Mouse (Mus musculus) spleen, postnatal 10 days (tissue): ENCODE data around the gene Fmo6.

Experiments used
- DNase-seq, 2 experiments: peaks; one replicate each; pipeline ENCODE4 v3.0.0; 2021 to 2022; ENCODE audit warnings: low spot score in 2 of 2

The Fmo6 gene

DNA sequence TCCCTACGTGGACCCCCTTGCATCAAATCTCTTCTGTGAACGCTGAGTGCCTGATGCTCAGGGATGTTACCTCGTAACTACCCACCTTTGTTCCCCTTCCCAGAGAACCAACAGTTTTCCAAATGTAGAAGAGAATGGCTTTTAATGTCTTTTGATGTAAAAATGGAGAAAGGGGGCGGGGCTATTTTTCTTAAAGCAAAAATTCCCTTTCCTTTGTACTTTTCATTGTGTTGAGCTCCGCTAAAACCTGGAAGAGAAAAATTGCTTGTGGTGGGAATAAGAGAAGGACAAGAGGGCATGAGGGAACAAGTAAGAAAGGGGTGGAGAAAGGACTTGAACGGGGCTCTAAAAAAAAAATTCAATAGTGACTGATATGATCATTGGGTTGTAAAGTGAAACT is at the start of gene Fmo6:
Gene Fmo6 (minus strand): TSS at position 101 of the 400 bp plus-strand sequence.
- no peak for DNase-seq

DNA sequence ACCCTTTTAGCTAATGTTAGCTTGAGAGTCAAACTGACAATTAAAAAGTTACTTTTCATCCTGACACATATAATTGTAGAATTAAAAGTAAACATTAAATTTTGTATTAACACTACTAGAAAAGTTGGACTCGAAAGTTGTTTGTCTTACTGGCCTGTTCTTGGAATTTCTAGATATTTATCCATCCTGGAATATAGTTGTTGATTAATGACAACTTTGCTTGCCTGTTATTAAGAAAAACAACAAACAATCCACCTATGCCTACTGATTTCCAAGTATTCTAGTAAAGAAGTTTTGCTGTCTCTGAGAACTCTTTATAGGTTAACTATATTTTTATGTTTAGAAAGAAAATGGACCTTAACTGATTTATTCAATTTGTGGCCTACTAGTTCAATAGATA is 49.5 kb upstream of the Fmo6 start:
- no peak for DNase-seq

DNA sequence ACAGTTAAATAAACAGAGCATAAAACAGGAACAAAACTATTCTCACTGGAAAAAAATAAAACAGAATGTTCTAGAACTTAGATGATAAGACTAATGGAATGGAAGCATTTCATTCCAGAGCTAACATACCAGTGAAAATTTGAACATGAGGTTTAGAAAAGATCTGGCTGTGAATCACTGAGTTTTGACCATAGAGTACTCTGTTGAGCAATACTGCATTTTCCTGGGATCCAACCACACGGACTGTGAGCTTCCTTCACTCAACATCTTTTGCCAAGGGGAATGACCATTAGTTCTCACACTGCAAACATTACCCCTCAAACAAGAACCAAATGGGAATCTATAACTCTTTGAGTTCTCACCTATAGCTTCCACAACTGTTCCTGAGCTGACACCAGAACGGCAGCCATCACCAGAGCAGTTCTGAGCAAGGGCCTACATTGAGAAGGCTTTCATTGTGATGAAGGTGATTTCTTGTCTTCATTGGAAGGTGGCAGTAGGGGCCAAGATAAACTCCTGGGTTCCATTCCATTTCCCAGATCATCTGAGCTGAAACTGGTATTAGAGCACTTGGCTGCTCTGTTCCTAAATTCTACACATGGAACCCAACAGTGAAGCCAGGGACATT is 48.9 kb upstream of the Fmo6 start:
- DNase-seq: no peak

DNA sequence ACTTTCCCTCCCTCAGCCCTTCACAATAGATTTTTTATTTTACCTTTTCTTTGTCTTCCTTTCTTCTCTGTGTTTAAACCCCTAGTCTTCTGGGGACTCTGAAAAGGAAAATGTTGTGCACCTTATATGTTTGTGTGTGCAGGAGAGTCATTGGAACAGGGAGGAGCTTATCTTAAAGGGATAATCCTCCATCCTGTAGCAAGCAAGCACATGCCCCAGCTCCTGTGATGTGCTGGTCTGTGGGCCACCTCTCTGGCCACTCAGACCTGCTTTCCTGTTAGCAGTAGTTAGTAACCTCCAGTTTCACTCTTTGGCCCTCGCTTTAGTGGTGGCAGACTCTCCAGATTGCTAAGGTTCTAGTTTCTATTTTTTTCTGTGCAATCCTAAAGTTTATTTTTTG is 47.1 kb upstream of the Fmo6 start, which contains the start of gene Fmo3:
Gene Fmo3 (minus strand): TSS at position 101 of the 400 bp plus-strand sequence.
- no peak for DNase-seq

DNA sequence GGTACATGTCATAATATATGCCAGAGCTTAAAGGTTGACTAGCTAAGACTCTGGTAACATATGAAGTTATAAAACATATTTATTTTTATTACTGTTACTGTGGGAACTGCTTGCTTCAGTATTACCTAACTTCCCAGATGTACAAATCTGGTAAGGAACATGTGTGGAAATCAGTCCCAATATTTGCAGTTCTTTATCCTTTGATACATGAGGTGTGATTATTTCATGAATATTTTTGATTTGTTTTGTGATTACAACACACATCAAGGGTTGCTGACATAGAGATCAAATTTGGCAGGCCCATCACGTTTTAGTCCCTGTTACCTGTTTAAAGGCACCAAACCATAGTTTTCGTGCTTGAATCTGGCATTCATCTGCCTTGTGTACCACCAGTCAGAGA is 26.2 kb upstream of the Fmo6 start:
- DNase-seq: no peak

DNA sequence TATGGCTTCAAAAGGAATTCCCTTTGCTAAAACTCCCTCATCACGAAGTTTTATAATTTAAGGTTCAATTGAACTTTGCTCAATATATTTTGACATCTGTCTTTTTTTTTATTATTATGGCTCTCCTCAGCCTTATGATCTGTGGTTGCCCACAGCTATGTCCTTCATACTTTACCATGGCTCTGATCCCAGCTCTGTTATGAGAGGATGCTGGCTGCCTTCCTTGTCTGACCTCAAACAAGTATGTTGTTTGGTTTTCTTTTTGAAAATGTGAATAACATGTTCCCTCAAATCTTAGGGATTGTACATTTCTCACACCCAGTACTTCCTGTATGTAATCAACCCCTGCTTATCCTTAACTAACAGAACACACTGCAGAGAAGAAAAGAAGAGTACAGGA is 20.1 kb upstream of the Fmo6 start:
- no peak for DNase-seq

DNA sequence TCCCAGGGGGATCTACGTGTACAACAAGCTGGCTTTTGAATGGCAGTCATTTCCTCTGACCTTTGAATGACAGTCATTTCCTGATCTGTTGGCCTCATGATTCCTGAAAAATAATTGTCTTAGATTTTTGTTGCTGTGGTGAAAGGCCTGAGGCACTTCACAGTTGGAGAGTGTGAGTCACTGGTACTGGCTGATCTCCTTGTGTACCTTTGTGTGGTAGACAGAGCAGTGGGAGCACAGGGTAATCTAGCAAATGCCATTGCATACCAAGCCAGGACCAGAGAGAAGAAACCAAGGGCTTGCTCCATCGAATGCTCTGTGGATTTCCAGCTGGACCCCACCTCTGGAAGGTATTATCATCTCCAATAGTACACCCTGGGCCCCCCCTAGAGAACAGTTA is 15.8 kb upstream of the Fmo6 start:
- DNase-seq: no peak

DNA sequence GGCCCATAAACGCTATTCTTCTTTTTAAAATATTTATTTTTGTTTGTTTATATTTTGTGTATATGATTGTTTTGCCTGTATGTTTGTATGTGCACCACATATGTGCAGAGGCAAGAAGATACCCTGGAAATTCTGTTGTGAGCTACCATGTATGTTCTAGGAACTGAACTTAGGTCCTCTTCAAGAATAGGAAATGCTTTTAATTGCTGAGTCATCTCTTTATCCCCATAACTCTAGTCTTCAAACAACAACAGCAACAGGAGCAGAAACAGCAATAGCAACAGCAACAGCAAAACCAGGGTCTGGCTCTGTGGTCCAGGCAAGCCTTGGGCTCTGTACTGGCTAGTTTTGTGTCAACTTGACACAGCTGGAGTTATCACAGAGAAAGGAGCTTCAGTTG is 12.4 kb upstream of the Fmo6 start:
- DNase-seq: no peak

DNA sequence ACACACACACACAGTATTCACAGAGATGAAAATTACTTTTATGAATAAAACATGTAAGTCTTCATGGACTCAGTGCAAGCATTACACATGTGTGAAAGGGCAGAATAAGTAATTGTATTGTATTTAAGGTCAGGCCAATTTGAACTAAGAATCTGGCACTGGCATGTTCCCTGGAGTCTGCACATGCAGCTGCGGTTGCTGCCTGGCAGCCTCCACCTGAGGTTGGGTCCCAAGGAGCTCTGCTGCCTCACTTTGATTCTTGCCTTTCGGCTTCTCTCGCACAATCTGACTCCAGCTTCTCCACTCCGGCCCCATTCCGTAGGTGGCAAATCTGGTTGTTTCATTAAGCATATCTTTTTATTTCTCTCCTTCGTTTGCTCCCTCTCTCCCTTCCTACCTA is 10.6 kb upstream of the Fmo6 start:
- DNase-seq: no peak

DNA sequence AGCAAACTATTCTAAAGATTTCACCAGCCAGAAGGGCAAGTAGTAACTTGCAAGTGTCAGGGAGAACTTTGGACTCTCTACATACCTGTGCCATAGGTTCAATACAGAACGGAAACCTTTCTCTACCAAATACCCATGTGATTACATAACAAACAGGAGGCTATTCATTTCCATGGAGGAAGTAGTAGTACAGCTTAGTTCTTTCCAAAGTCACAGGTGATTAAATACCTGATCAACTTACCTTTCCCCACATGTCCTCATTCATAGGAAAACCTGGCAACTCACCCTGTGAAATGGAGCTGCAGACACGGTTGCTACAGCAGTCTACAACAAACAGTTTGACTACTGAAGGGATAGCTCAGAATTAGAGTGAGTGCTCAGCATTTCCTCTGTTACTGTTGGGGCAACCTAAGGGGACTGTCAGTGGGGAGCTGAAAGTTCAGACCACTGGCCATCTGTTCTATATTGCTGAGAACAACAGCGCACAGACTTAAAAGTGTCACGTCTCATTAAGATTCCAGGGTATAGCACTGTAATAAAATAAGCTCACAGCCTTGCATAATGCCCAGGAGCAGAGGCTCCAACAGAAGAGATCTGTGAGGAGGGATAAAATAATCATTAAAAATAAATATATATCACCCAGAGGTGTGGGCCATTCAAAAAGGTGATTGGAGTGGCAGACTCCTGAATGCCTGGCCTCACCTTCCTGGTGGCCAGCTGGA is 9.7 kb upstream of the Fmo6 start:
- DNase-seq: no peak

DNA sequence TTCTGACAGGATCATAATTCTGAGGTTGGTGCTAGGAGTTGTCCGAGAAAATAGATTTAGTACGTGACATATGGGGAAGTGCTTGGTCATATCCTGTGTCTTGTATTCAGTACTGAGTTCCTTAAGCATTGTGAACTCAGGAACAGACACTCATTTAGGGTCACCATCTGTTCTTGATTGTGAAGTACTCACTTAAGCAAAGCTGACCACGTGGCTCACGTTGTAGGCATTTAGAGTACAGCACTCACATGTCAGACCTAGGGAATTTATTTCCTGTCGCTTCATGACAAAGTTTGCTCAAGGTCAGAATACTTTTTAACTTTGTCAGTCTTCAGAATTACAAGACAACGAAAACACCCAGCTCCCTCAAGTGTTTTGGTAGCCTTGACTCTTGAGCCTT is 6.4 kb upstream of the Fmo6 start:
- DNase-seq: no peak

DNA sequence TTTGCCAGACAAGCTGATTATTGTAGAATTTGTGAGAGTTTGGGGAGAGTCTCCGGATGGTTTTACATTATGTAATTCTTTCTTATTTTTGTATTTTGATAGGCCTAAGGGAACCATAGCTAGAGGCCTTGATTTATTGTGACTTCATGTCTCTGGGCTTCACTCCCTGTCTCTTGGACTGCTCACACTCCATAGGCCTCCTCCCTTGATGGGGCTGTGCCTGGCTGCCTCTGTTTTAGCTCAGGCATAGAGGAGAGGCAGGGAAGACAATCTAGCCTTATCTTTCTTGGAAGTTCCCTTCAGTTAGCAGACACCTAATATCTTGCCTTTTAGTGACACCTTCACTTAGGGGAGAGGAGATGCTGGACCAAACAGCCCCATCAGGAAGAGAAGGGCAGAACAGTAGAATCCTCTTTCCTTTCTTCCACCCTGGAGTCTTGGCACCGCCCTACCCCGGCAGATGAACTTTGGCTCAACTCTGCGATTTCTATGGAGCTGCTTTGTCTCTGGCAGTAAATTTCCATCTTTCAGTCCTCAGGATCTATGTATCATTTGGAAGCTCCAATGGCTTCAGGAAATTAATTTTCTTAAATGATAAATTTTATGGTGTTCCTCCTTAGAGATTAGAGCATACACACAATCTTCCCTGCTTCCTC is 1.5 kb upstream of the Fmo6 start:
- DNase-seq: no peak

DNA sequence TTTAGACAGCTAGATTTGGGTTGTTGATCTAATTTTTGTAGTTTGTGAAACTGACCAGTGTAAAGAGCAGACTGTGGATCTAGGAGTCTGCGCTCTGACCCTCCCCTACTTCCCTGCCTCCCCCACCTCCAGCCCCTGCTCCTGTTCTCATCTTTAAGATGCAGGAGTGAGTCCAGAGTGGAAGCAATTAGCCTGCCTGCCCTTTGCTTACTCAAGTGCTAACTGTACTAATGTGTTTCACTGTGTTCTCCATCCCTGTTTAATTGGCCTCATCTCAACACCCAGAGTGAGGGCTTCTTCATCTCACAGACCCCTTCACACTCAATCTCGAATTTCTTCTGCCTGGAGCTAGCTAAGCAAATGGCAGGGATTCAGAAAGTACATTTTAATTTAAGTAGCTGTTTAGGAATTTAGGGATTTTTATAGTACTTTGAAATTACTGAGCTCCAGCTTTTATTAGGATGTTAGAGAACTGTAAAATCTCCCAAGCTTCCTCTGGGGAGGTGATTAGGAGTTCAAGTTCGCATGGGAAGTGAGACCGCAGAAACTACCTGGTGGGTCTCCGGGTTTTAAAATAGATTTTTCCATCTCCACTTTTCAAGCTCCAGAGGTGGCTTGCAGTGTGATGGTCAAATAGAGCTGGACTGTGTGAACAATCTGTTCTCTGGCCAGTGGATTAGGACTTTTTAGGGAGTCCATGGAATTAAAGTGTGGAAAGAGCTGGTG is 818 bp upstream of the Fmo6 start:
- DNase-seq: no peak

DNA sequence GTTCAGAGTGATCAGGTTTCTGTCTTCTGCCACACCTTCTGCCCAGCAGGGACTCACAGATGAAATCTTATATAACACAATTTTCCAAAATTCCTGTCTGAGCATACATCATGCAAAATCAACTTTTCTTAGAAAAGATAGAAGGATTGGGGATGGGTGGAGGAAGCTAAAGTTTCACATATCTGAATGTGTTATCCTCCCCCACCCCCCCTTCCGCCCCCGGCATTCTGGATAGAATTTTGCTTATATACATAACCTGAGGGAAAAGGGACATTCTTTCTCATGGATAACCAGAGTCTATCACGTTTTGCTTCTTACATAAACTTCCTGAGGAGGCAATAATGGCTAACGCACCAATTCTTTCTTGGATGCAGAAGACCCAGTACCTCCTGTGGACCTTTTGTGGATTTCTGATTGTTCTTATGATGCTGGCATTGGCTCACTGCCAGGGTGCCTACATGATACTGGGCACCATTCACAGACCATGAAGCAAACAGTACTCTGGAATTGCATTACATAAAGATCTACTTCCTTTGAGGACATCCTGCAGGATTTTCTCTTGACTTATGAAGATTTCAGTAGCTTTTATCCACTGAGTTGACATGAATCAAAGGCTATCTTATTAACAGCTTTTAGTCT is 2.8 kb downstream of the Fmo6 start:
- no peak for DNase-seq

DNA sequence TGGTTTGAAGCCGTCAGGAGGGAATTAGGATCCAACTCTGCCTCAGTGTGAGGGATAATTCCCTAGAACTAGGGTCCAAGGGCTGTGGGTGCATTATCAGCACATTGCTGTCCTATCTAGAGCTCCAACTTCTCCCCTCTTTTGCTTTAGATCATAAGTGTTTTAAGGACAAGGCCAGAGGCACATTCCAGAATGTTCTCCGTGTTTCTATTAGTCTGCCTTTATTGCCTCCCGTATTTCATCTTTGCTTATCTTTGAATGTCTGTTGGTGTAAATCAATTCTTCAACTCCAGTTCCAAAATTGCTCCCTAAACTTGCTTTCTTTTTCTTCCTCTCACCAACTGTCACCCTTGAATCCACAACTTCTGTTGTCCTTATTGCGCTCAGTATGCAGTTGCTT is 4.9 kb downstream of the Fmo6 start:
- no peak for DNase-seq

DNA sequence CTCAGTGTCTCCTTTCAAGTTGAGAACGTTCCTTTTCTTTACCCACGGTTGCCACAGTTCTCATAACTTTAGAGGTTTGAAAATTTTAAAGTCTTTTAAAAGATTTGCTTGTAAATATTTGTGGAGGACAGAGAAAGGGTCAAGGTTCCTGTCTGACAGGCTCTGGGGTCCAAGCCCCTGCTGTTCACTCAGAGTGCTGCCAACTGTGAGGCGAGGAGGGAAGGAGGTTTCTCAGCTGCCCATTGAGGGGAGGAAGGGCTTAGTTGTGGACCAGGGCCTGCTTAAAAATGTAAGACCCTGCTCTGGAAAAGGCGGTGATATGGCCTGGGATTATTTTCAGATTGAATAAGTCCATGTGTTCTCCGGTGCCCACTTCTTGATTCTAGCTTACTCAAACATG is 5.4 kb downstream of the Fmo6 start:
- DNase-seq: no peak

DNA sequence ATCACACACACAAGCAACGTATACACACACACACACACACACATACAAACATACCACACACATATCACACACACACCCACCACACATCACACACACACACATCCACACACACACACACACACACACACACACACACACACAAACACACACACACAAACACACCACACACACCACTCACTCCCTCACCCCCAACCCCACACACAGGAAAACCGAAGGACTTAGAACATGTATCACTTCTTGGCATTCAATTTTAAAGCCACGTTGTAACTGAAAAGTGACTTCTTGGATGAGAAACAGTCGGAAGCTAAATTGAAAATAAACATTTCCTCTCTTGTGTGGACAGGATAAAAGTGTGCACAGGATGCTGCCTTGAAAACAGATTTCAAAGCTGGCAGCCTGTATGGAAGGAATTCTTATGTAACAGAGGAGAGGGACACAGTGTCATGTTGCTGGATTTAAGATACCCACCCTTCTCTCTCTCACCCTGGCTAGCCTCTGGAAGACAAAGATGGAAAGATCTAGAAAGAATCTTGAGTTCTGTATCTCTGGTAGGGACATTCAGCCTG is 5.9 kb downstream of the Fmo6 start:
- no peak for DNase-seq

DNA sequence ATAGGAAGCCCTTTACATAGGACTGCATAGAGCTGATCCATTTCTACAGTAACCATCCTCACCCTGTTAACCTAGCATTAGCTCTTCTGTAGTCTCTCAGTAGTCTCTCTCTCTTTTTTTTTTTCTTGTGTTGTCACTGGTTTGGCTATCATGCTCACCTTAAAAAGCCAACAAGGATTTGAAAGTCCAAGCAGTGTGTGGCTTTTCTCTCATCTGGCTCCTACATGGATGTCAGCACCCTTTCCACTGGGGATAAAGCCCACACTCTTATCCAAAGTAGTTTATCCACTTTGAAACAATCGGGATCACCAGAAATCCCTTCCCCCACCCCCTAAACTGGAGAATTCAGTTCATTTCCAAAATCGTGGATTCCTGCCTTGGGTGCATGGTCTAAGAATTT is 6.7 kb downstream of the Fmo6 start:
- DNase-seq: no peak

DNA sequence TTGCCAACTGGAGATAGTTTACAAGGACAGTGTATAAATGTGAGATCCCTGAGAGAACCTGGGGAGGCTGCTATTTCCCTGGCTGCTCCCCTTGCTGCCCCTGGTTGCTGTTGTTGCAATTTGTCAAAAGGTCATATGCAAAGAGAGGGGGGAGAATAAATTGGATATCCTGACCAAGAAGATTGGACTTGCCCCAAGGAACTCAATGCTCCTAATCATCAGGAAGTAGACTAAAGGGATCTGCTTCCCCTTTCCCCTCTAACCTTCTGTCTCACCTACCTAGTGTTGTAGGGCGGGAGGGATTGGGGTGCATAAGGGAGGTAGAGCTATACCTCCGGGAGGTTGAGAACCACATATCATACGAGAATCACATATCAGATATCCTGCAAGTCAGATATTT is 8.2 kb downstream of the Fmo6 start:
- DNase-seq: no peak

DNA sequence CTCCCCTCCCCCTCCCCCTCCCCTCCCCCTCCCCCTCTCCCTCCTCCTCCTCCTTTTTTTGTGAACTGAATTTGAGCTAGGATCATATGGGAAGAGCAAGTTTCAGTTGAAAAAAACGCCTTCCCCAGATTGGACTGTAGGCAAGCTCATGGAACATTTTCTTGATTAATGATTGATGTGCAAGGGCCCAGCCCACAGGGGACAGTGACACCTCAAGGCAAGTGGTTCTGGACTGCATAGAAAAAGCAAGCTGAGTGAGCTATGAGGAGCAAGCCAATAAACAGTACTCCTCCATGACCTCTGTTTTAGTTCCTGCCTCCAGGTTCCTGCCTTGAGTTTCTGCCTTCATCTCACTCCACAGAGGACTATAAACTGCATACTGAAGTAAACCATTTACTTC is 12.2 kb downstream of the Fmo6 start:
- no peak for DNase-seq

DNA sequence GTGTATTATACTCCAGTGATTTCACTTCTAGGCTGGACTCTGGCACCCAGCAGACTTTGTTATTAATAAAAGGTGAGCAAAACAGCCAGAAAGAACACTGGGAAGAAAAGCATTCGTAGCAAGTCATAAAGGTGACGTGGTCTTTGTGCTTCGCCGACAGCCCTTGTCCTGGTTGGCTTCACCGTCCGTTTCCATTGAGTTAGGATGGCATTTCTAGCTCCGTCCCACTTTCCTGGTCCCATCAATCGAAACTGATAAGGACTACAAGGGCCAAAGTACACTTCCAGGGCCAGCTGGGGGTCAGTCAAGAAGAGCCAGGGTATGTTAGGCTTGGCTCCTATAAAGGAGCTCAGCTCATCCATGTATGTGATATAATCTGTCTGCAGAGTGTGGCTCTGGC is 20.7 kb downstream of the Fmo6 start:
- no peak for DNase-seq
